Comparison of ENCODE assay signal across 9 mouse cellular contexts in the genomic region with DNA sequence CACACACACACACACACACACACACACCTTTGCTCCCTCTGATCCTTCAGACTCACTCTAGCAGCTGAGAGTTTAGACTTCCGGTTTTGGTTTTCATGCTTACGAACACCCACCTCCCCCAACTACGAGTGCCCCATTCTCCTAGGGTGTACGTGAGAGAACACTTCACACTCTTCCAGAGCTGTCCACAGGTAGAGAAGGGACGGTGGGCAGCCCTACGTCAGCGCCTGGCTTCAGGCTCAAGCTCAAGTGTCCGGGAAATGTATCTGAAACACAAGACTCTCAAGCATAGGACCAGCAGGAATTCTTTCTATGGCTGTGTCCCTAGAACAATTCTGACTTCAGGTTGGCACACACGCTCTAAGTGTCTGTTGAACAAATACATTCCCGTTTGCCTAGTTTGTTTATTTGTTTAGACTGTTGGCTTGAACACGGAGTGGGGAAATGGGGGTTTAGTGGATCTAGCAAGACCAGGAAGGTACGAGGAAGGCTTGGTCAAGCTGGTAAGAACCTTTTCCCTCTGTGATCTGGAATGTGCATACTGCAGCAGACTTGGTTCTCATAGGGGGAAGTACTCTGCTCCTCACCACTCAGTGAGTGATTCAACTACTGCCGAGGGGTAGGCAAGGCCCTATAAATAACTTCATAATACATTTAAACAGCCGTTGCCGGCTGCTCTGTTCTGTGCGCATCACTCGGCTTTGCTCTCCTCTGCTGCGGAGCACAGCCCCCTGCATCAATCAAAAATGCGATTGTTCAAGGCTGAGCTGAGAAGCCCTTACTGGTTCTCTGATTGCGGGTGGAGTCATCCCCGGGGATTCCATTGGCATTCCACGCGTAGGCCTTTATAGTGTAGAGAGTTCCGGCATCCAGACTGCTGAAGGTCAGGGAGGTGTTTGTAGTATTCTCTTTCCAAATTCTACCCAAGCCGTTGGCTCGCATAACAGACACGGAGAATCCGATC. TPM values are rescaled to one million over a fixed set of nuclear protein-coding genes. Genes with fewer than 3 reads are reported as not detected.
A peak's percentile ranks its signal among the peaks of the same experiment; 100 is the strongest.
DNase-seq lines count a peak whose midpoint lies in the region; ATAC-seq lines count a peak whose summit lies in the region.
"Had no signal": no experiment of that assay in that cellular context is flagged by ENCODE, and none has a peak within 500 bp of the region (broad histone marks: within the 10 kb centered on the region; RNA-seq: fewer than 3 reads in every experiment).

No protein-coding gene starts in this region.

- DNase-seq in hindbrain, embryonic 10.5 days (ENCODE audit: low spot score), result peak; percentile 21
- peak; percentile 58 for DNase-seq in NIH3T3 (ENCODE audit: low read depth)
- DNase-seq in natural killer cell, adult 2 months (ENCODE audit: low spot score in 2 of 2), result peak; percentile 57 to 61
- DNase-seq in cerebellum, postnatal 25 days, result no peak
- DNase-seq in gastrocnemius, postnatal 14 days, result no peak

- intact Hi-C loops in gastrocnemius, postnatal 14 days (cut with DNase I; ENCODE audit: low total_unique reads), result no loop called here

- no peaks in the 10 kb centered on the region for H3K9me3 ChIP-seq in hindbrain, embryonic 10.5 days
- no peaks in the 10 kb centered on the region for H3K9me3 ChIP-seq in hindbrain, embryonic 16.5 days (ENCODE audit: control insufficient read depth, low read length)
- H3K9me3 ChIP-seq in heart, embryonic 13.5 days, result no peaks in the 10 kb centered on the region
- no peaks in the 10 kb centered on the region for H3K9me3 ChIP-seq in limb, embryonic 13.5 days

- peaks cover 49% of the 10 kb centered on the region for H3K4me1 ChIP-seq in hindbrain, embryonic 10.5 days (replicated peaks)
- 0 out of 2 replicates have a peak, but pooled peaks cover 2% of the 10 kb centered on the region for H3K4me1 ChIP-seq in hindbrain, embryonic 16.5 days (ENCODE audit: control insufficient read depth, insufficient read depth, low read depth, low read length)
- peaks cover 58% of the 10 kb centered on the region for H3K4me1 ChIP-seq in heart, embryonic 13.5 days
- H3K4me1 ChIP-seq in limb, embryonic 13.5 days, result peaks cover 31% of the 10 kb centered on the region

- no peaks in the 10 kb centered on the region for H3K36me3 ChIP-seq in hindbrain, embryonic 10.5 days
- no peaks in the 10 kb centered on the region for H3K36me3 ChIP-seq in hindbrain, embryonic 16.5 days (ENCODE audit: control insufficient read depth, insufficient read depth, low read length)
- H3K36me3 ChIP-seq in heart, embryonic 13.5 days, result no peaks in the 10 kb centered on the region
- no peaks in the 10 kb centered on the region for H3K36me3 ChIP-seq in limb, embryonic 13.5 days

- no peak for ATAC-seq in hindbrain, embryonic 16.5 days
- ATAC-seq in heart, embryonic 13.5 days (ENCODE audit: extremely low read depth, insufficient number of reproducible peaks, low FRiP score, low TSS enrichment), result no peak; the same call in 1 of the 2 replicates
- ATAC-seq in limb, embryonic 13.5 days (ENCODE audit: low FRiP score, low read depth), result peak; percentile 89

- H3K9ac ChIP-seq in hindbrain, embryonic 16.5 days (ENCODE audit: low read depth, low read length), result no peak overlapping the region
- H3K9ac ChIP-seq in heart, embryonic 13.5 days, result no peak overlapping the region
- H3K9ac ChIP-seq in limb, embryonic 13.5 days, result no peak overlapping the region

- H3K27ac ChIP-seq in hindbrain, embryonic 10.5 days, result peak overlapping the region; percentile 0; the same call in 1 of the 2 replicates
- no peak overlapping the region for H3K27ac ChIP-seq in hindbrain, embryonic 16.5 days (ENCODE audit: low read depth, low read length)
- H3K27ac ChIP-seq in heart, embryonic 13.5 days (replicated peaks), result peak overlapping the region; percentile 83
- H3K27ac ChIP-seq in limb, embryonic 13.5 days, result peak overlapping the region; percentile 58

- WGBS in hindbrain, embryonic 10.5 days, result 67% methylated on average over 28 of the region's 28 CpGs
- WGBS in hindbrain, embryonic 16.5 days, result 48% methylated on average over 28 of the region's 28 CpGs
- 39% methylated on average over 28 of the region's 28 CpGs for WGBS in heart, embryonic 13.5 days
- 54% methylated on average over 28 of the region's 28 CpGs for WGBS in limb, embryonic 13.5 days

- no peak overlapping the region for H3K4me2 ChIP-seq in hindbrain, embryonic 16.5 days (ENCODE audit: low read length)
- H3K4me2 ChIP-seq in heart, embryonic 13.5 days, result peak overlapping the region; percentile 51
- H3K4me2 ChIP-seq in limb, embryonic 13.5 days (replicated peaks), result peak overlapping the region; percentile 24; the same call in 1 of the 2 replicates

- H3K4me3 ChIP-seq in hindbrain, embryonic 10.5 days, result no peak overlapping the region
- no peak overlapping the region for H3K4me3 ChIP-seq in hindbrain, embryonic 16.5 days (ENCODE audit: low read length)
- H3K4me3 ChIP-seq in heart, embryonic 13.5 days, result 0 out of 2 replicates have a peak overlapping the region, but pooled peaks have one; percentile 10
- no peak overlapping the region for H3K4me3 ChIP-seq in limb, embryonic 13.5 days

- H3K27me3 ChIP-seq in hindbrain, embryonic 10.5 days (ENCODE audit: insufficient read depth, poor library complexity, severe bottlenecking), result no peaks in the 10 kb centered on the region
- no peaks in the 10 kb centered on the region for H3K27me3 ChIP-seq in hindbrain, embryonic 16.5 days (replicated peaks; ENCODE audit: control insufficient read depth, insufficient read depth, low read length)
- H3K27me3 ChIP-seq in heart, embryonic 13.5 days (replicated peaks), result no peaks in the 10 kb centered on the region
- no peaks in the 10 kb centered on the region for H3K27me3 ChIP-seq in limb, embryonic 13.5 days

RNA-seq across cellular contexts. Expression of a gene that starts 9.0 kb away (rescaled TPM):
- polyA plus RNA-seq in hindbrain, embryonic 10.5 days (2016; fragmentation: Nextera tagmentation; extraction: Ambion mirVana), result 0.05 TPM in 1 of 2 replicates, not detected in the other
- polyA plus RNA-seq in hindbrain, embryonic 16.5 days (2015; fragmentation: Nextera tagmentation; extraction: Ambion mirVana), result 0.05 and 0.06 TPM in 2 replicates
- polyA plus RNA-seq in heart, embryonic 13.5 days (2015; fragmentation: Nextera tagmentation; extraction: Ambion mirVana), result 0.13 and 0.25 TPM in 2 replicates
- polyA plus RNA-seq in limb, embryonic 13.5 days (2015; fragmentation: Nextera tagmentation; extraction: Ambion mirVana), result 0.09 and 0.23 TPM in 2 replicates
- under 1 TPM in 1 of 2 experiments, not detected in 1; 0.08 TPM for total RNA-seq in gastrocnemius, postnatal 14 days (2021)

RNA-seq across cellular contexts. Expression of a gene that starts 30.7 kb away (rescaled TPM):
- 52.6 and 74.6 TPM in 2 replicates for polyA plus RNA-seq in hindbrain, embryonic 10.5 days (2016; fragmentation: Nextera tagmentation; extraction: Ambion mirVana)
- 48.9 and 50.6 TPM in 2 replicates for polyA plus RNA-seq in hindbrain, embryonic 16.5 days (2015; fragmentation: Nextera tagmentation; extraction: Ambion mirVana)
- 49.0 and 49.1 TPM in 2 replicates for polyA plus RNA-seq in heart, embryonic 13.5 days (2015; fragmentation: Nextera tagmentation; extraction: Ambion mirVana)
- polyA plus RNA-seq in limb, embryonic 13.5 days (2015; fragmentation: Nextera tagmentation; extraction: Ambion mirVana), result 82.3 and 90.7 TPM in 2 replicates
- 10 to 100 TPM; 18.6 to 19.5 TPM for total RNA-seq in gastrocnemius, postnatal 14 days (2021)

RNA-seq across cellular contexts. Expression of a gene that starts 40.5 kb away (rescaled TPM):
- polyA plus RNA-seq in hindbrain, embryonic 10.5 days (2016; fragmentation: Nextera tagmentation; extraction: Ambion mirVana), result 18.9 and 26.1 TPM in 2 replicates
- polyA plus RNA-seq in hindbrain, embryonic 16.5 days (2015; fragmentation: Nextera tagmentation; extraction: Ambion mirVana), result 16.7 and 17.3 TPM in 2 replicates
- 24.2 and 26.3 TPM in 2 replicates for polyA plus RNA-seq in heart, embryonic 13.5 days (2015; fragmentation: Nextera tagmentation; extraction: Ambion mirVana)
- 38.6 and 38.8 TPM in 2 replicates for polyA plus RNA-seq in limb, embryonic 13.5 days (2015; fragmentation: Nextera tagmentation; extraction: Ambion mirVana)
- total RNA-seq in gastrocnemius, postnatal 14 days (2021), result 10 to 100 TPM; 25.9 to 29.9 TPM

RNA-seq across cellular contexts. Expression of a gene that starts 58.8 kb away (rescaled TPM):
- polyA plus RNA-seq in hindbrain, embryonic 10.5 days (2016; fragmentation: Nextera tagmentation; extraction: Ambion mirVana), result 0.58 and 0.86 TPM in 2 replicates
- 3.7 and 3.8 TPM in 2 replicates for polyA plus RNA-seq in hindbrain, embryonic 16.5 days (2015; fragmentation: Nextera tagmentation; extraction: Ambion mirVana)
- polyA plus RNA-seq in heart, embryonic 13.5 days (2015; fragmentation: Nextera tagmentation; extraction: Ambion mirVana), result 0.29 TPM in 1 of 2 replicates, not detected in the other
- polyA plus RNA-seq in limb, embryonic 13.5 days (2015; fragmentation: Nextera tagmentation; extraction: Ambion mirVana), result 0.92 and 1.2 TPM in 2 replicates
- total RNA-seq in gastrocnemius, postnatal 14 days (2021), result not detected

RNA-seq across cellular contexts. Expression of a gene that starts 59.4 kb away (rescaled TPM):
- polyA plus RNA-seq in hindbrain, embryonic 10.5 days (2016; fragmentation: Nextera tagmentation; extraction: Ambion mirVana), result not detected in 2 replicates
- polyA plus RNA-seq in hindbrain, embryonic 16.5 days (2015; fragmentation: Nextera tagmentation; extraction: Ambion mirVana), result not detected in 2 replicates
- polyA plus RNA-seq in heart, embryonic 13.5 days (2015; fragmentation: Nextera tagmentation; extraction: Ambion mirVana), result not detected in 2 replicates
- polyA plus RNA-seq in limb, embryonic 13.5 days (2015; fragmentation: Nextera tagmentation; extraction: Ambion mirVana), result 0.74 TPM in 1 of 2 replicates, not detected in the other
- not detected for total RNA-seq in gastrocnemius, postnatal 14 days (2021)
- total RNA-seq: layer of hippocampus, postnatal 10 days had no signal

Comparison
In these comparisons a context has a peak if more than half of its experiments do, and no peak if none do; other contexts are left out.
1. DNase-seq: peak in hindbrain, embryonic 10.5 days (single experiment), NIH3T3 (single experiment) and natural killer cell, adult 2 months (2 of 2); none in cerebellum, postnatal 25 days (0 of 2) and gastrocnemius, postnatal 14 days (single experiment).